Mouse (Mus musculus): ENCODE measurements at regions not wholly inside any gene's neighbourhood (a gene's known extent, or its start where the extent isn't known, plus 50 kb on each side); places are given as distances from the start of the nearest gene placed in this dataset.

- WGBS = 53% methylated on average over 10 of the region's 10 CpGs
- Histone ChIP-seq H3K4me3 (replicated peaks) (no peak overlapping the region), H3K27me3 (no peaks in the 10 kb centered on the region), H3K9ac (no peak overlapping the region), H3K27ac (replicated peaks) (no peak overlapping the region), H3K36me3 (no peaks in the 10 kb centered on the region), H3K9me3 (replicated peaks) (no peaks in the 10 kb centered on the region), H3K4me1 (no peaks in the 10 kb centered on the region), H3K4me2 (replicated peaks) (no peak overlapping the region)
- ATAC-seq (ENCODE audit: insufficient number of reproducible peaks, low FRiP score, low TSS enrichment, low read depth) = no peak
These were observed 111.4 kb upstream of the Xylt1 start for GRCm38 (mm10) chr7:117269263-117269897.

DNA sequence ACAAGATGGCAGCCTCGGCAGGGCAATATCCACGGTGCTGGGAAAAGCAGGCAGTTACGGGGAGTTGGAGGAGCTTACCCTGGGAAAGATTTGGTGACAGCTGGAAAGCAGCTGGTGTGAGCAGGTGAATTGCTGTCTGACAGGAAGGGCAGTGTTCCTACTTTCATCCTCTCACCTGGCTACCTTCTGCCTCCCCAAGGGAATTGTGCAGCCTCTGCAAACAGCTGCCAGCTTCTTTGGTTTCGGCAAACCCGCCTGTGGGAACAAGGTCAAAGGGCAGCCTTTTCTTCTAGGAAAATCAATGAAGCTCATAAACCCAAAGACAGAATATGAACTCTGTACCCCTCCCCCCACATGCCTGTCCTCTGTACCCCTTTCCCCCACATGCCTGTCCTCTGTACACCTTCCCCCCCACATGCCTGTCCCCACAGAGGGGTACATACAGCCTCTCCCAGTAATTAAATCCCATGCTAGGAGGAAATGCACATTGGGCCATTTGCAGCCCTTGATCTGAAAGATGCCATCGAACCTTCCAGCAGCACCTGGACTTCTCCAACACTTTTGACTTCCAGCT, 102.3 kb upstream of the Xylt1 start:
- 44% methylated on average over 6 of the region's 6 CpGs for WGBS
- no peaks in the 10 kb centered on the region for H3K36me3 ChIP-seq

GRCm38 (mm10) chr7:117282194-117282593, 98.6 kb upstream of the Xylt1 start:
- H3K27me3 ChIP-seq = no peaks in the 10 kb centered on the region
- H3K4me1 ChIP-seq = no peaks in the 10 kb centered on the region
- H3K9me3 ChIP-seq (replicated peaks) = no peaks in the 10 kb centered on the region
- H3K36me3 ChIP-seq = no peaks in the 10 kb centered on the region
- no peak overlapping the region for H3K27ac ChIP-seq (replicated peaks)
- ATAC-seq (ENCODE audit: insufficient number of reproducible peaks, low FRiP score, low TSS enrichment, low read depth) = no peak
- WGBS = 54% methylated on average over 1 of the region's 1 CpGs
- no peak overlapping the region for H3K4me2 ChIP-seq (replicated peaks)
- no peak overlapping the region for H3K9ac ChIP-seq
- no peak overlapping the region for H3K4me3 ChIP-seq (replicated peaks)

More for the DNA sequence above, 102.3 kb upstream of the Xylt1 start:
- Histone ChIP-seq H3K9me3 (replicated peaks) (no peaks in the 10 kb centered on the region), H3K4me2 (replicated peaks) (no peak overlapping the region), H3K4me3 (replicated peaks) (no peak overlapping the region), H3K27me3 (no peaks in the 10 kb centered on the region), H3K27ac (replicated peaks) (no peak overlapping the region), H3K4me1 (no peaks in the 10 kb centered on the region), H3K9ac (no peak overlapping the region)
- no peak for ATAC-seq (ENCODE audit: insufficient number of reproducible peaks, low FRiP score, low TSS enrichment, low read depth)

DNA sequence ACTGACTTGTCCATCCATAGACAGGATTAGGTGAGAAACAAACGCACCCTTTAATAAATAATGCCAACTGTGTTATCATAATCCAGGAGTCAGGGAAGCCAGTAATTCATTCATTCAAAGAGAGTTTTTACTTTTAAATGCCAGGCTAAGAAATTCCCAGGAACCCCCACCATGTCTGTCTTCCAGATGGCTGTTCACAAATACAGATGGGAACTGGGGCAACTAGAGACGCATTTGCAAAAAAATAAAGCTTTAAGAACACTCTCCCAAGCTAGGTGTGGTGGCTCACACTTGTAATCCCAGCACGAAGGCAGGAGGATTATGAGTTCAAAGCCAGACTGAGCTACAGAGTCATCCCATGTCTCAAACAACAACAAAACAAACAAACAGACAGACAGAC, 95.6 kb upstream of the Xylt1 start:
- Histone ChIP-seq H3K4me3 (replicated peaks) (no peak overlapping the region), H3K9me3 (replicated peaks) (no peaks in the 10 kb centered on the region), H3K9ac (no peak overlapping the region), H3K4me1 (no peaks in the 10 kb centered on the region), H3K27ac (replicated peaks) (peak overlapping the region; percentile 28; the same call in 1 of the 2 replicates), H3K36me3 (no peaks in the 10 kb centered on the region), H3K4me2 (replicated peaks) (no peak overlapping the region), H3K27me3 (no peaks in the 10 kb centered on the region)
- ATAC-seq (ENCODE audit: insufficient number of reproducible peaks, low FRiP score, low TSS enrichment, low read depth) = no peak
- WGBS = 59% methylated on average over 3 of the region's 3 CpGs

DNA sequence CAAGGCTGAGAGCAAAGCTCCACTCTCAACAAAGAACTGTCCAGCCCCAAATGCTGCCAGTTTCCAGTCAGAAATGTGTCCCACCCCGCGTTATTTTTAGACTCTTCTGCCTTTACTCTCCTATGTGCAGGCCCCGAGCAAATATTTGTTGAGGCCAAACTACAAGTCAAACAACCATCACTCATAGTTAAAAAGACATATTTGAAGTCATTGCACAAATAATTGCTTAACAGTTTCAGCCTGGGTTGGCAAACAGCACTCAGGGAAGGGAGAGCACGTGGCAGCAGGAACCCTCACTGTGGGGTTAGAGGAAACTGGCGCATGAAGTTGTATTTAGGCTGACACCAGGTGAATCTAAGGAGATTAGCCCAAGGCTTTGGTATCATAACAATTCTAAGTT, 94.8 kb upstream of the Xylt1 start:
- H3K27ac ChIP-seq (replicated peaks) = no peak overlapping the region
- H3K4me2 ChIP-seq (replicated peaks) = no peak overlapping the region
- no peak overlapping the region for H3K9ac ChIP-seq
- H3K4me1 ChIP-seq = no peaks in the 10 kb centered on the region
- no peak overlapping the region for H3K4me3 ChIP-seq (replicated peaks)
- WGBS = 46% methylated on average over 5 of the region's 5 CpGs
- H3K9me3 ChIP-seq (replicated peaks) = no peaks in the 10 kb centered on the region
- H3K36me3 ChIP-seq = no peaks in the 10 kb centered on the region
- no peaks in the 10 kb centered on the region for H3K27me3 ChIP-seq
- no peak for ATAC-seq (ENCODE audit: insufficient number of reproducible peaks, low FRiP score, low TSS enrichment, low read depth)

DNA sequence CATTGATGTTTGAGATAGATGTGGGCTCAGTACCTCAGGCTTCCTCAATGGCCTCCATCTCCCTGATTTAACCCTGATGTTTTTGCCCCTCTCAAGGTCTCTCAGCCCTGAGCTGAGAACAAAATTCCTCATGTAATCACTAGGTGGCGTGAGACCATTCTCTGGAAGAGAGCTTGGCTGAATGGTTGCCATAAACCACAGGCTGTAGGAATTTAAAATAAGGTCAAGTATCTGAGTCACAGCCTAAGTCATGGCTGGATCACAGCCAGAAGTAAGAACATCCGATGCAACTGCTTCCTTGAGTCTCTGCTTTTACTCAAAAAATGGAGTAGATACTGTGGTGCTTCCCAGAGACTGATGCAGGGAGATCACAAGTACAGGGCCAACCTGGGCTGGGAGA, 77.1 kb upstream of the Xylt1 start:
- Histone ChIP-seq H3K9ac (no peak overlapping the region), H3K27ac (replicated peaks) (no peak overlapping the region), H3K36me3 (no peaks in the 10 kb centered on the region), H3K4me3 (replicated peaks) (no peak overlapping the region), H3K9me3 (replicated peaks) (no peaks in the 10 kb centered on the region), H3K4me2 (replicated peaks) (no peak overlapping the region), H3K27me3 (no peaks in the 10 kb centered on the region; the same call in 1 of the 2 replicates), H3K4me1 (no peaks in the 10 kb centered on the region)
- ATAC-seq (ENCODE audit: insufficient number of reproducible peaks, low FRiP score, low TSS enrichment, low read depth) = no peak
- 18% methylated on average over 2 of the region's 2 CpGs for WGBS

DNA sequence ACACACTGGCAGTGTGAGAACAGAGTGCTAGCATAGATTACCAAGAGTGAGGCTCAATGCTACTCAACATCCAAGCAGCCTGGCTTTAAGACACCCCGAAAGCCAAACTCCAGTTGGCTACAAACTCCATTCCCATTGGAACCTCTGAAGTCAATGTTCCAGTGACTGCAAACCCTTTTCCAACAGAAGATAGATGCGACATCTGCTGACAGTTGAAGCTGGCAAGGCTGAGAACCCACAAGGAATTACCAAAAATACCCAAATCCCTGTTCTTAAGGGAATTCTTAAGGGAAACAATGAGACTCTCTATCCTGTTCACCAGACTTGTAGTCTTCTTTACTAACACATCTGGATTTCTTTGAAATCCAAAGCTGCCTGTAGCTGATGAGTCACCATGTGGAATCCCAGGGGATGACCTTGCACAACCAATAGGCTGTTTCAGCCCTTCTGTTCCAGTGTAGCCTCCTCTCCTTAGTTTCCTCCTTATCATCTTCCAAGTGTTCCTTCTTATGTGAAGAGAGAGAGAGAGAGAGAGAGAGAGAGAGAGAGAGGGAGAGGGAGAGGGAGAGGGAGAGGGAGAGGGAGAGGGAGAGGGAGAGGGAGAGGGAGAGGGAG, 70.1 kb upstream of the Xylt1 start:
- Histone ChIP-seq H3K4me3 (replicated peaks) (no peak overlapping the region), H3K4me2 (replicated peaks) (no peak overlapping the region), H3K9ac (no peak overlapping the region), H3K9me3 (replicated peaks) (no peaks in the 10 kb centered on the region), H3K36me3 (no peaks in the 10 kb centered on the region), H3K27ac (replicated peaks) (no peak overlapping the region), H3K4me1 (no peaks in the 10 kb centered on the region), H3K27me3 (no peaks in the 10 kb centered on the region)
- ATAC-seq (ENCODE audit: insufficient number of reproducible peaks, low FRiP score, low TSS enrichment, low read depth) = no peak
- WGBS = 62% methylated on average over 2 of the region's 2 CpGs

DNA sequence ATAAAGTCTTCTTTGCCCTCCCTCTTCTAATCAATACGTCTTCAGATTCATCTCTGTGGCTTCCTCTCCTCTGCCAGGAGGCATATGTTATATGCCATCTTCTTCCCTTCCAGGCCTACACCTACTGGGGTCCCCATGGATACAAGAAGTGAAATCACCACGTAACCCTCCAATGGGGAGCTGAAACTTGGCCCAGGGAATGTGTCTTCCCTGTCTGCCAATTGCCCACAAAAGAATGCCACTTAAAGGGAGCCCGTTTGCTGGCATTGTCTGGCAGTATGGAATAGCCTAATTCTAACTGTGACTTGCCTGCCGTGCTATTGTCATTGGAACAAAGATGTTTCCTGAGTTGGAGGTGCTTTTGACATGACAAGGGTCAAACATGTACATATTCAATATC, 69.5 kb upstream of the Xylt1 start:
- ATAC-seq (ENCODE audit: insufficient number of reproducible peaks, low FRiP score, low TSS enrichment, low read depth) = no peak
- H3K4me2 ChIP-seq (replicated peaks) = no peak overlapping the region
- WGBS = 61% methylated on average over 4 of the region's 4 CpGs

GRCm38 (mm10) chr7:117316126-117316805, 64.5 kb upstream of the Xylt1 start:
- no peak for ATAC-seq (ENCODE audit: insufficient number of reproducible peaks, low FRiP score, low TSS enrichment, low read depth)
- Histone ChIP-seq H3K9me3 (replicated peaks) (no peaks in the 10 kb centered on the region), H3K36me3 (no peaks in the 10 kb centered on the region), H3K4me3 (replicated peaks) (no peak overlapping the region), H3K27ac (replicated peaks) (no peak overlapping the region), H3K9ac (no peak overlapping the region), H3K4me2 (replicated peaks) (no peak overlapping the region), H3K4me1 (no peaks in the 10 kb centered on the region), H3K27me3 (no peaks in the 10 kb centered on the region)
- 65% methylated on average over 5 of the region's 5 CpGs for WGBS

More for the DNA sequence above, 69.5 kb upstream of the Xylt1 start:
- Histone ChIP-seq H3K27ac (replicated peaks) (no peak overlapping the region), H3K9ac (no peak overlapping the region), H3K4me3 (replicated peaks) (no peak overlapping the region), H3K36me3 (no peaks in the 10 kb centered on the region), H3K4me1 (no peaks in the 10 kb centered on the region), H3K9me3 (replicated peaks) (no peaks in the 10 kb centered on the region), H3K27me3 (no peaks in the 10 kb centered on the region)

DNA sequence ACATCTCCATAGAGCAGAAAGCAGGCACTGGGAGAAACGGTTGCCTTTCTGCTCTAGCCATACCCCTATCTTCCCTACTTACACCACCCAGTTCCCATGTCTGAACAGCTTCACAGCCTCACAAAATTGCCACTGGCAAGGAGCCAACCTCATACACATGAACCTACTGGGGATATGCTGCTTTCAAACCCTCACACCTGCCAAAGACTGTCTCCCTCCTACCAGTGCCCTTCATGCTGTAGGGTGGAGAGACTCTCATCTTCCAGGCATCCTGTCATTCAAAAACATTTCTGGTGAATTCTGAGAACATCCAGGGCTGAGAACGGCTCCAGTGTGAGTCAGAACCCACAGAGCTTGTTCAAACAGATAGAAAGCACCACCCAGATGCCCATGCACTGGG, 63.4 kb upstream of the Xylt1 start:
- no peak overlapping the region for H3K4me2 ChIP-seq (replicated peaks)
- no peaks in the 10 kb centered on the region for H3K36me3 ChIP-seq
- H3K9ac ChIP-seq = no peak overlapping the region
- 55% methylated on average over 2 of the region's 2 CpGs for WGBS
- ATAC-seq (ENCODE audit: insufficient number of reproducible peaks, low FRiP score, low TSS enrichment, low read depth) = 0 out of 2 replicates have a peak, but pooled peaks have one; percentile 41
- no peaks in the 10 kb centered on the region for H3K4me1 ChIP-seq
- H3K27ac ChIP-seq (replicated peaks) = no peak overlapping the region
- H3K27me3 ChIP-seq = no peaks in the 10 kb centered on the region
- no peaks in the 10 kb centered on the region for H3K9me3 ChIP-seq (replicated peaks)
- no peak overlapping the region for H3K4me3 ChIP-seq (replicated peaks)

DNA sequence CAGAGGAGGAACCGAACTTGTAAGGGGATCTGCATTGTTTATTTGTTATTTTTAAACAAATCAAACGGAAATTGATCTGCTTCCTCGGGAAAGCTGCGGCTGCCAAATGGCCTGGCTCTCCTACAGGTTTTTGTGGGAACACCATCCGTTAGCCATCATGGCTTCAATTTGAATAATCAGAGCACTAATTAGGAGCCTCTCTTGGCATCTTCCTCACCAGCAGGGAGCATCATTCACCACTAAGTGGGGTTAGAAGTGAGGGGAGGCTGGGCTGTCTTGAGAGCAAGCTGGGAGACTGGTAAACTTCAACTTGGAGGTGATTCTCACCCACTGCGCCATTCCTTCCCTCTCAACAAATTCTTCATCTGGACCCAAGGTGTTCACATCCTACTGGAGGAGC, 60.2 kb upstream of the Xylt1 start:
- no peaks in the 10 kb centered on the region for H3K9me3 ChIP-seq (replicated peaks)
- no peaks in the 10 kb centered on the region for H3K36me3 ChIP-seq
- H3K4me1 ChIP-seq = no peaks in the 10 kb centered on the region
- no peak for ATAC-seq (ENCODE audit: insufficient number of reproducible peaks, low FRiP score, low TSS enrichment, low read depth)
- H3K4me2 ChIP-seq (replicated peaks) = no peak overlapping the region
- H3K4me3 ChIP-seq (replicated peaks) = no peak overlapping the region
- no peaks in the 10 kb centered on the region for H3K27me3 ChIP-seq
- WGBS = 46% methylated on average over 6 of the region's 6 CpGs
- H3K9ac ChIP-seq = no peak overlapping the region
- H3K27ac ChIP-seq (replicated peaks) = no peak overlapping the region

Data from embryonic facial prominence, embryonic 15.5 days (tissue).